Mouse (Mus musculus) spleen, postnatal 4 days (tissue): ENCODE data around the gene Dnaaf1.
A peak's percentile ranks its signal among the peaks of the same experiment; 100 is the strongest.

Experiments
- DNase-seq, 2 experiments: peaks; one replicate each; pipeline ENCODE4 v3.0.0; 2022; ENCODE audit warnings: low spot score in 2 of 2

The Dnaaf1 gene

GRCm38 (mm10) chr8:119571135-119571534, 3.9 kb upstream of the Dnaaf1 start:
- DNase-seq, result no peak

- DNase-seq, result no peak
Observed at GRCm38 (mm10) chr8:119572411-119572810, 2.6 kb upstream of the Dnaaf1 start.

GRCm38 (mm10) chr8:119575366-119575726, 311 bp downstream of the Dnaaf1 start:
- DNase-seq, result no peak

- DNase-seq, result no peak
Observed at GRCm38 (mm10) chr8:119579096-119579495, 4.1 kb downstream of the Dnaaf1 start.

GRCm38 (mm10) chr8:119580441-119581161, 5.6 kb downstream of the Dnaaf1 start:
- no peak for DNase-seq

GRCm38 (mm10) chr8:119585901-119586300, 10.9 kb downstream of the Dnaaf1 start:
- DNase-seq, result no peak

GRCm38 (mm10) chr8:119588321-119588720, 13.3 kb downstream of the Dnaaf1 start:
- DNase-seq, result no peak

- DNase-seq, result no peak
Observed at GRCm38 (mm10) chr8:119588844-119589243, 13.8 kb downstream of the Dnaaf1 start.

GRCm38 (mm10) chr8:119590348-119590747, 15.3 kb downstream of the Dnaaf1 start:
- no peak for DNase-seq

- DNase-seq, result no peak
Observed at GRCm38 (mm10) chr8:119591456-119591855, 16.4 kb downstream of the Dnaaf1 start.

- DNase-seq, result no peak
Observed at GRCm38 (mm10) chr8:119603771-119604170, 28.7 kb downstream of the Dnaaf1 start.

- no peak for DNase-seq
Observed at GRCm38 (mm10) chr8:119604398-119604803, 29.4 kb downstream of the Dnaaf1 start.

GRCm38 (mm10) chr8:119604996-119605395, 30.0 kb downstream of the Dnaaf1 start, which contains the start of gene Taf1c:
Gene Taf1c (minus strand): TSS chr8:119605222.
- peak; percentile 92 to 97 for DNase-seq

GRCm38 (mm10) chr8:119606224-119606623, 31.2 kb downstream of the Dnaaf1 start:
- no peak for DNase-seq

- no peak for DNase-seq
Observed at GRCm38 (mm10) chr8:119612471-119612870, 37.4 kb downstream of the Dnaaf1 start, which contains the start of gene Adad2. Gene Adad2 (plus strand): TSS chr8:119612747.

GRCm38 (mm10) chr8:119615096-119615495, 40.1 kb downstream of the Dnaaf1 start:
- DNase-seq, result peak in 1 of 2 experiments; percentile 57

GRCm38 (mm10) chr8:119616358-119616757, 41.3 kb downstream of the Dnaaf1 start:
- DNase-seq, result peak in 1 of 2 experiments; percentile 57

GRCm38 (mm10) chr8:119616811-119617210, 41.8 kb downstream of the Dnaaf1 start:
- DNase-seq, result no peak

GRCm38 (mm10) chr8:119617586-119617985, 42.6 kb downstream of the Dnaaf1 start:
- no peak for DNase-seq

- no peak for DNase-seq
Observed at GRCm38 (mm10) chr8:119618887-119619286, 43.9 kb downstream of the Dnaaf1 start.

GRCm38 (mm10) chr8:119620116-119620840, 45.2 kb downstream of the Dnaaf1 start:
- no peak for DNase-seq

GRCm38 (mm10) chr8:119620848-119621465, 45.9 kb downstream of the Dnaaf1 start:
- no peak for DNase-seq

GRCm38 (mm10) chr8:119622555-119622954, 47.5 kb downstream of the Dnaaf1 start:
- no peak for DNase-seq
